Mouse (Mus musculus) kidney, adult 2 months (tissue): ENCODE results near the gene Kalrn.

Experiments used
- CTCF ChIP-seq: fragments of 200-500 bp; conservative IDR thresholded peaks from 2 replicates; pipeline ENCODE4 v1.5.1; 2011; ENCODE audit warnings: low read depth, mild to moderate bottlenecking, control low read depth, low read length, moderate library complexity, mixed read lengths; ENCODE audit not compliant: insufficient read depth, insufficient read length
- POLR2A ChIP-seq: fragments of 200-500 bp; IDR thresholded peaks from one replicate; pipeline ENCODE4 v1.6.1; 2011; ENCODE audit warnings: low read depth, low read length, control low read depth

- no peak for TF ChIP-seq CTCF
- TF ChIP-seq POLR2A = no peak
Observed at GRCm38 (mm10) chr16:34061661-34062060, 511.7 kb downstream of the Kalrn start.
